Mouse (Mus musculus): ENCODE data around the gene Kansl1. TPM values are rescaled to one million over a fixed set of nuclear protein-coding genes. Genes with fewer than 3 reads are reported as not detected.

Kansl1 gene
- polyA plus RNA-seq, 1 experiment from 2014 or later, result 16.6 TPM

DNA sequence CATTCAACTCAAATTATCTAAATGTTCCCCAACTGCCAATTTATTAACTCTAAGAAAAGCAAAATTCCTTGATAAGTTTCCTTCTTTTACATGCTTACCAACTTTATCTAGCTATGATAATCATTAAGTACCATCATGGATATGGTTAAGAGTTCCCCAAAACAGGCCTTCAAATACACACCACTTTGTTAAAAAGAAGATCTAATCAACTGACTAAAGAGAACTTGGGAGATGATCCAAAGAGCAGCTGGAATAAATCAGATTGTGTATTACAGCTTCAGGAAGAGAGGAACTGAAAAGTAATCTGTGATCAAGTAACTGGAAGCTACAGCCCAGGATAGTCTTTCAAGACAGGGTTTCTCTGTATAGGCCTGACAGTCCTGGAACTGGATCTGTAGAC is 36.4 kb downstream of the Kansl1 start:
- Histone ChIP-seq H3K4me1 (ENCODE audit: control insufficient read depth, insufficient read depth, low read length) (peaks cover 16% of the 10 kb centered on the region), H3K27me3 (ENCODE audit: control insufficient read depth, insufficient read depth, low read length) (no peaks in the 10 kb centered on the region)

DNA sequence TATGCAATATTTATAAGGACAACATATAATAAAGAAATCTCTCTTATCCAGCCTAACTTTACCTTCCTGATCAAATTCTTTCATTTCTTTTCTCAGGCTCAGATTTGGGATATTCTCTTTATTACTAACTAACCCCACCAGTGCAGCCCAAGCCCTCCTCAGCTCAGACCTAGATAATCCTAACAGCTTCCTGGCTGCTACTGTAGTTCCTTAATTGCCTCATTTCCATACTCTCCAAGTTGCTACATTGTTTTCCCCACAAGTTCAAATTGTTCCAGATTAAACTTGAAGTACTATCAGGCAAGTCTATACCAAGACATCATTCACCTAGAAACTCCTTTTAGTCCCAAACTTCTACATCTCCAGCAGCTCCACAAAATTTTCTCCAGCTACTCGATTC is 36.9 kb downstream of the Kansl1 start:
- H3K9me3 ChIP-seq (replicated peaks; ENCODE audit: control insufficient read depth, low read length), result no peaks in the 10 kb centered on the region
- no peaks in the 10 kb centered on the region for H3K36me3 ChIP-seq (ENCODE audit: control insufficient read depth, insufficient read depth, low read length)
- WGBS (ENCODE audit: insufficient replicate concordance), result 84% methylated on average over 1 of the region's 1 CpGs
- H3K9ac ChIP-seq (ENCODE audit: low read depth, low read length), result no peak overlapping the region
- peaks cover 13% of the 10 kb centered on the region; the same call in 1 of the 2 replicates for H3K4me1 ChIP-seq (ENCODE audit: control insufficient read depth, insufficient read depth, low read length)
- no peak overlapping the region for H3K4me2 ChIP-seq
- H3K27me3 ChIP-seq (ENCODE audit: control insufficient read depth, insufficient read depth, low read length), result no peaks in the 10 kb centered on the region
- no peak overlapping the region for H3K4me3 ChIP-seq (ENCODE audit: low read depth, low read length)
- no peak for ATAC-seq (replicated peaks; ENCODE audit: insufficient number of reproducible peaks, low FRiP score, low TSS enrichment)
- no peak overlapping the region for H3K27ac ChIP-seq (ENCODE audit: low read depth, low read length)

More for the DNA sequence above, 36.4 kb downstream of the Kansl1 start:
- H3K4me2 ChIP-seq, result no peak overlapping the region
- no peaks in the 10 kb centered on the region for H3K36me3 ChIP-seq (ENCODE audit: control insufficient read depth, insufficient read depth, low read length)
- H3K9me3 ChIP-seq (replicated peaks; ENCODE audit: control insufficient read depth, low read length), result no peaks in the 10 kb centered on the region
- no peak overlapping the region for H3K27ac ChIP-seq (ENCODE audit: low read depth, low read length)
- H3K4me3 ChIP-seq (ENCODE audit: low read depth, low read length), result no peak overlapping the region
- no peak overlapping the region for H3K9ac ChIP-seq (ENCODE audit: low read depth, low read length)
- no peak for ATAC-seq (replicated peaks; ENCODE audit: insufficient number of reproducible peaks, low FRiP score, low TSS enrichment)

DNA sequence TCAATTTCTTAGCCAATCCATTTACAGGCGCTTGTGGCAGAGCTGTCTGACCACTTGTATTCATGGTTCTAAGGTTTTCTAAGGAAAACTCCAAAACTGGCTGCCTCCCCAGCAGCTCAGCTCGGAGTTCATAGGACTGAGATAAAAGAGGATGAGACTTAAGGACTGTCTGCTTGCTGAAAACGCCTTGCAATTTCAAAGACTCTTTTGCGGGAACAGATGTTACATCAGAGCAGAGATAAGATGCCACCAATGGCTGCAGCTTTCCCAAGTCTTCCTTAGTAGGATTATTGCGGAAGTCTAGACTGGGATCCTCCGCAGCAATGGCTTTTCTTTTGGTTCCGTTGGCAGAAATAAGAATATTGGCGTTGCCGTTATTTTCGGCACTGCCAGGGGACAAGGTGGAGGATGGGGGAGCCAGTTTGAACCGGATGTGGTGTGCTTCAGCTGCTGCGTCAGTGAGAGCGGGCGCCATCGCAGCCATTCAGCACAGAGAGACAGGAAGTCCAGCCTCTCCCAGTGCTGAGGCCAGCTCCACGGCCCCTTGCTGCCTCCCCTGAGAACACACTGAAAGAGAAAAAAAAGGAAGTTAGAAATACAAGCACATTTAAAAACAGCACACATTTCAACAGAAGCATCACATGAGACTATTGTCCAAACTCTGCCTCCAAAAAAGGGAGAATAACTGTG is 43.8 kb downstream of the Kansl1 start:
- no peak for ATAC-seq (replicated peaks; ENCODE audit: insufficient number of reproducible peaks, low FRiP score, low TSS enrichment)
- 78% methylated on average over 16 of the region's 16 CpGs for WGBS (ENCODE audit: insufficient replicate concordance)
- no peak overlapping the region for H3K27ac ChIP-seq (ENCODE audit: low read depth, low read length)
- peaks cover 10% of the 10 kb centered on the region for H3K36me3 ChIP-seq (ENCODE audit: control insufficient read depth, insufficient read depth, low read length)
- H3K4me3 ChIP-seq (ENCODE audit: low read depth, low read length), result no peak overlapping the region
- no peaks in the 10 kb centered on the region for H3K9me3 ChIP-seq (replicated peaks; ENCODE audit: control insufficient read depth, low read length)
- H3K9ac ChIP-seq (ENCODE audit: low read depth, low read length), result no peak overlapping the region
- no peaks in the 10 kb centered on the region for H3K27me3 ChIP-seq (ENCODE audit: control insufficient read depth, insufficient read depth, low read length)
- H3K4me1 ChIP-seq (ENCODE audit: control insufficient read depth, insufficient read depth, low read length), result no peaks in the 10 kb centered on the region
- H3K4me2 ChIP-seq, result no peak overlapping the region

DNA sequence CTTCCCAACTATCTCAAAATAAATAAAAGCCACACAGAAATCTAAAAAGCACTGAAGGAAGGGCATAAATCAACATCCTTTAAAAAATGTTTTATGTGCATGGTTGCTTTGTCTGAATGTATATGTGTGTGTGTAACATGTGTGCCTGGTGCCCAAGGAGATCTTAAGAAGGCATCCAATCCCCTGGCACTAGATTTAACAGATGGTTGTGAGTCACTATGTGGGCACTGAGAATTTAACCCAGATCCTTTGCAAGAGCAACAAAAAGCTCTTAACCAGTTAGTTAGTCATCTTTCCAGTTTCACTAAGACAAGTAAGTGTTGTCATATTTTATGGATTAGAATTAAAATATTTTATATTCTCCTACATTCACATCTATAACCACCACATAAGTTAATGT is 56.4 kb downstream of the Kansl1 start:
- no peaks in the 10 kb centered on the region for H3K9me3 ChIP-seq (replicated peaks; ENCODE audit: control insufficient read depth, low read length)
- no peak overlapping the region for H3K4me3 ChIP-seq (ENCODE audit: low read depth, low read length)
- no peak for ATAC-seq (replicated peaks; ENCODE audit: insufficient number of reproducible peaks, low FRiP score, low TSS enrichment)
- no peaks in the 10 kb centered on the region for H3K4me1 ChIP-seq (ENCODE audit: control insufficient read depth, insufficient read depth, low read length)
- no peak overlapping the region for H3K9ac ChIP-seq (ENCODE audit: low read depth, low read length)
- peaks cover 3% of the 10 kb centered on the region; the same call in 1 of the 2 replicates for H3K36me3 ChIP-seq (ENCODE audit: control insufficient read depth, insufficient read depth, low read length)
- H3K27me3 ChIP-seq (ENCODE audit: control insufficient read depth, insufficient read depth, low read length), result no peaks in the 10 kb centered on the region
- no peak overlapping the region for H3K27ac ChIP-seq (ENCODE audit: low read depth, low read length)
- H3K4me2 ChIP-seq, result no peak overlapping the region

DNA sequence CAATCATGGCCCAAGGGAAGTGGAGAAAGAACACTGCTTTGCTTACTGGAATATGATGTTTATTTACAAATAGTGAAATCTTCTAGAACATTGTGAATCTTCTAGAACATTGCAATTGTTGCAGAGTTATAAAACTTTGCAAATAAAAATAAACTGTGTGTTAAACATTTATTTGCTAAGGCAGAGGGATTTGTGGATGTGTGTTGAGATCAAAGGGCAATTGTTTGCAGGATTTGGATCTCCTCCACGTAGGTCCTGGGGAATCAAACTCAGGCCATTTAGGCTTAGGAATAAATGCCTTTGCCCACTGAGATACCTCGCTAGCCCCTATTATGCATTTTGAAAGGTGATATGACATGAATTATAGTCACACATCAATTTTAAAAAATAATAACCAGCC is 61.3 kb downstream of the Kansl1 start:
- H3K36me3 ChIP-seq (ENCODE audit: control insufficient read depth, insufficient read depth, low read length), result peaks cover 2% of the 10 kb centered on the region; the same call in 1 of the 2 replicates
- H3K27me3 ChIP-seq (ENCODE audit: control insufficient read depth, insufficient read depth, low read length), result no peaks in the 10 kb centered on the region
- H3K9me3 ChIP-seq (replicated peaks; ENCODE audit: control insufficient read depth, low read length), result no peaks in the 10 kb centered on the region
- no peak overlapping the region for H3K4me2 ChIP-seq
- WGBS (ENCODE audit: insufficient replicate concordance), result 87% methylated on average over 2 of the region's 2 CpGs
- H3K4me3 ChIP-seq (ENCODE audit: low read depth, low read length), result no peak overlapping the region
- H3K9ac ChIP-seq (ENCODE audit: low read depth, low read length), result no peak overlapping the region
- ATAC-seq (replicated peaks; ENCODE audit: insufficient number of reproducible peaks, low FRiP score, low TSS enrichment), result no peak
- H3K27ac ChIP-seq (ENCODE audit: low read depth, low read length), result no peak overlapping the region
- H3K4me1 ChIP-seq (ENCODE audit: control insufficient read depth, insufficient read depth, low read length), result no peaks in the 10 kb centered on the region

DNA sequence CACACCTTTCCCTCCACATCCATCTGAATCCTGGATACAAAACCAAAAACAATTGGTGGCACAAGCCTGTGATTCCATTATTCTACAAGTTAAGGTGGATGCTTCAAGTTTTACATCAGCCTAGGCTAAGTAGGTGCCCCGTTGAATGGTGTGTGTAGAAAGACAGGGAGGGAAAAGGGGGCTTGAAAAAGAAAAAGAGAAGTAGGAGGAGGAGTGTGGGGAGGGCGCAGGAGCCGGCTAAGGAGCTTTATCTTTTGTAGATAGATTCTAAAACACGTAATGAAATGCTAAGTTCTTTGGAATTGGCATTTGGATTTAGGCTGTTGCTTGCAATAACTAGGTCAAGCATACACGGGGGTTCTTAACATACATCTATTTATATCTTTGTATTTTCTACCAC is 67.7 kb downstream of the Kansl1 start:
- Histone ChIP-seq H3K9me3 (replicated peaks; ENCODE audit: control insufficient read depth, low read length) (no peaks in the 10 kb centered on the region), H3K4me2 (no peak overlapping the region), H3K4me3 (ENCODE audit: low read depth, low read length) (no peak overlapping the region), H3K4me1 (ENCODE audit: control insufficient read depth, insufficient read depth, low read length) (peaks cover 13% of the 10 kb centered on the region), H3K27ac (ENCODE audit: low read depth, low read length) (no peak overlapping the region), H3K27me3 (ENCODE audit: control insufficient read depth, insufficient read depth, low read length) (no peaks in the 10 kb centered on the region), H3K36me3 (ENCODE audit: control insufficient read depth, insufficient read depth, low read length) (peaks cover 3% of the 10 kb centered on the region; the same call in 1 of the 2 replicates), H3K9ac (ENCODE audit: low read depth, low read length) (no peak overlapping the region)
- ATAC-seq (replicated peaks; ENCODE audit: insufficient number of reproducible peaks, low FRiP score, low TSS enrichment), result no peak
- WGBS (ENCODE audit: insufficient replicate concordance), result 64% methylated on average over 5 of the region's 5 CpGs

DNA sequence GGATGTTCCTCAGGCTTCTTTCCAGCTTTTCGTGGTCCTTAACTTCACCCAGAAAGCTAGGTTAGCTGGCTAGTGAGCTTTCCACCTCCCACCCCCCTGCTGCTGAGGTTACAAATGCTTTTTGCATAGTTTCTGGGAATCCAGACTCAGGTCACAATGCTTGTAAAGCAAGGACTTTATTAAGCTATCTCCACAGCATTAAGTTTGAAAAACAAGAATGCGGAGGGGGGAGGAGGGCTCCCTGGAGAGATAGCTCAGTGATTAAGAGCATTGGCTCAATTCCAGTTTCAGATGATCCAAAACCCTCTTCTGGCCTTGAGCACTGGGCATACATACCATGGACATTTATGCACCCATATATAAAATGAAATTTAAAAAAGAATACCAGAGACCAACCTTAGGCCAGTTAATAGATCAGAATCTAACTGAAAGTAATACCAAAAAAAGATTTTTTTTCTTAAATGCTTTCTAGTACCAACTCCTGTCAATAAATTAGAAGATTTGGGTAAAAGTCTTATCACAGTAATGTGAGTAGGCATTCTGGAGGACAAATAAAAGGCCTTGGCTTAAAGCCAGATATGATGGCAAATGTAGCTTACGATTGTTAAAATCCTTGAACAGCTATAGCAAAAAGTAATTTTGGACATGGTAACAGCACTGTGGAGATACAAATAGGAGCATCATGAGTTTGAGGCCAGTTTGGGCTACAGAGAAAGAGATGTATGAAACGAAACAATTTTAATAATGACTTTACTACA is 69.0 kb downstream of the Kansl1 start:
- 73% methylated on average over 4 of the region's 4 CpGs for WGBS (ENCODE audit: insufficient replicate concordance)
- no peak overlapping the region for H3K4me2 ChIP-seq
- no peaks in the 10 kb centered on the region for H3K27me3 ChIP-seq (ENCODE audit: control insufficient read depth, insufficient read depth, low read length)
- H3K9ac ChIP-seq (ENCODE audit: low read depth, low read length), result no peak overlapping the region
- no peak for ATAC-seq (replicated peaks; ENCODE audit: insufficient number of reproducible peaks, low FRiP score, low TSS enrichment)
- H3K36me3 ChIP-seq (ENCODE audit: control insufficient read depth, insufficient read depth, low read length), result peaks cover 3% of the 10 kb centered on the region; the same call in 1 of the 2 replicates
- H3K27ac ChIP-seq (ENCODE audit: low read depth, low read length), result no peak overlapping the region
- peaks cover 13% of the 10 kb centered on the region for H3K4me1 ChIP-seq (ENCODE audit: control insufficient read depth, insufficient read depth, low read length)
- no peaks in the 10 kb centered on the region for H3K9me3 ChIP-seq (replicated peaks; ENCODE audit: control insufficient read depth, low read length)
- H3K4me3 ChIP-seq (ENCODE audit: low read depth, low read length), result no peak overlapping the region

DNA sequence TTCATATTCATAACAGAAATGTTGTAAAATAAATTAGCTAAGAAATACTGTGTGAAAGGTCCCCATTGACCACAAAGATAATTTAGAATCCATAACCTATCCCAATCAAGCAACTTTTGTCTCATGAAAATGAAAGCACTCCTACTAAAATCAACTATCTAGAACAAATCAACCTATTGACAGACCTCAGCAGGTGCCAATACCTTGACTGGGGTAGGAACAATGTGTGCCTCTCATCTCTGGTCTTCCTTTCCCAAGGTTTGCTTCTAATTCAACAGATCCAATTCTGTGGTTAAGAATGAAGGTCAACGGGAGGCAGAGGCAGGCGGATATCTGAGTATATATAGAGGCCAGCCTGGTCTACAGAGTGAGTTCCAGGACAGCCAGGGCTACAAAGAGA is 73.0 kb downstream of the Kansl1 start:
- Histone ChIP-seq H3K9me3 (replicated peaks; ENCODE audit: control insufficient read depth, low read length) (no peaks in the 10 kb centered on the region), H3K4me1 (ENCODE audit: control insufficient read depth, insufficient read depth, low read length) (peaks cover 4% of the 10 kb centered on the region), H3K4me3 (ENCODE audit: low read depth, low read length) (no peak overlapping the region), H3K27me3 (ENCODE audit: control insufficient read depth, insufficient read depth, low read length) (no peaks in the 10 kb centered on the region), H3K9ac (ENCODE audit: low read depth, low read length) (no peak overlapping the region), H3K36me3 (ENCODE audit: control insufficient read depth, insufficient read depth, low read length) (no peaks in the 10 kb centered on the region), H3K4me2 (no peak overlapping the region), H3K27ac (ENCODE audit: low read depth, low read length) (no peak overlapping the region)
- no peak for ATAC-seq (replicated peaks; ENCODE audit: insufficient number of reproducible peaks, low FRiP score, low TSS enrichment)
- 91% methylated on average over 2 of the region's 2 CpGs for WGBS (ENCODE audit: insufficient replicate concordance)

DNA sequence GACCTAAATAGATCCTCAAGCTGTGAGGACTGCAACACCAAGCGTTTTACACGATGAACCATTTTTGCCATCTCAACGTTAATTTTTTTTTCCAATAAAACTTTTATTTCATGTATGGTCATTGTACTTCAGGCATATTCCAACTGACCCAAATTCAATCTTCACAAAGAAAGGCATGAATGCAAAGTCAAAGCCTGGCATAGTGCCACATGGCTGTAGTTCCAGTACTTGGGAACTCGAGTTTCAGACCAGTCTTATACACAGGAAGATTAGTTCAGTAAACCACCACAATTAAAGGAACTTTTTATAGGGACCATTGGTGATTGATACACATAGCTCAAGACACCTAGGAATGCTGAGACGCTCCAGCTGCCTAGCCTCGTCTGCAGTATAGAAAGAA is 75.5 kb downstream of the Kansl1 start:
- no peak overlapping the region for H3K4me2 ChIP-seq
- H3K9me3 ChIP-seq (replicated peaks; ENCODE audit: control insufficient read depth, low read length), result no peaks in the 10 kb centered on the region
- no peaks in the 10 kb centered on the region for H3K36me3 ChIP-seq (ENCODE audit: control insufficient read depth, insufficient read depth, low read length)
- H3K27me3 ChIP-seq (ENCODE audit: control insufficient read depth, insufficient read depth, low read length), result no peaks in the 10 kb centered on the region
- no peak overlapping the region for H3K27ac ChIP-seq (ENCODE audit: low read depth, low read length)
- H3K4me1 ChIP-seq (ENCODE audit: control insufficient read depth, insufficient read depth, low read length), result no peaks in the 10 kb centered on the region
- H3K4me3 ChIP-seq (ENCODE audit: low read depth, low read length), result no peak overlapping the region
- H3K9ac ChIP-seq (ENCODE audit: low read depth, low read length), result no peak overlapping the region
- ATAC-seq (replicated peaks; ENCODE audit: insufficient number of reproducible peaks, low FRiP score, low TSS enrichment), result no peak
- WGBS (ENCODE audit: insufficient replicate concordance), result 85% methylated on average over 6 of the region's 6 CpGs

Data from heart, embryonic 11.5 days (tissue).